Mouse (Mus musculus): ENCODE measurements around the gene 4921504E06Rik. TPM values are rescaled to one million over a fixed set of nuclear protein-coding genes. Genes with fewer than 3 reads are reported as not detected.
A peak's percentile ranks its signal among the peaks of the same experiment; 100 is the strongest.

4921504E06Rik gene
- polyA plus RNA-seq, 1 experiment from 2014 or later: not detected

DNA sequence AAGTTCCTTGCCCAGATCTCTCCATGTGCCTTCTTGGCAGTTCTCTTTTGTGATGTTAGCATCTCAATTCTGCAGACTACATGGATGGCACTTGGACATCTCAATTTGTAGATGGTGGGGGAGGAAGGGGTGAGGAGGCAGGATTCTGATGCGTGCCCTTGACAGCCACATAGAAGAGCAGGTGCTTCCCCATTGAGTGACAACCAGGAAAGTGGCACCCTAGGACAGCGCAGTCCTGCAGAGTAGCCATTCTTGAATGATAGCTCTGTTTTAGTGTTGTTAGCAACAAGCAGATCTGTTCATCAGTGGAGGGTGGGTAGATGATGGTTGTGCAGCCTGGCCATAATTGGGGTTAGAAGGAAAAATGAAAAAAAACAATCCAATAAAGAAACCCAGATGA lies 33.1 kb downstream of the 4921504E06Rik start:
- Histone ChIP-seq H3K9ac (ENCODE audit: low read depth, low read length) (no peak overlapping the region), H3K27ac (ENCODE audit: low read depth, low read length) (no peak overlapping the region), H3K4me2 (replicated peaks; ENCODE audit: low read depth, low read length) (no peak overlapping the region), H3K4me1 (ENCODE audit: control insufficient read depth, insufficient read depth, low read length) (no peaks in the 10 kb centered on the region), H3K27me3 (ENCODE audit: control insufficient read depth, insufficient read depth, low read length) (no peaks in the 10 kb centered on the region), H3K36me3 (ENCODE audit: control insufficient read depth, insufficient read depth, low read length) (no peaks in the 10 kb centered on the region), H3K9me3 (ENCODE audit: control insufficient read depth, low read length) (no peaks in the 10 kb centered on the region), H3K4me3 (ENCODE audit: low read length) (no peak overlapping the region)
- 89% methylated on average over 2 of the region's 2 CpGs for WGBS
- ATAC-seq (ENCODE audit: low FRiP score, low TSS enrichment): no peak

DNA sequence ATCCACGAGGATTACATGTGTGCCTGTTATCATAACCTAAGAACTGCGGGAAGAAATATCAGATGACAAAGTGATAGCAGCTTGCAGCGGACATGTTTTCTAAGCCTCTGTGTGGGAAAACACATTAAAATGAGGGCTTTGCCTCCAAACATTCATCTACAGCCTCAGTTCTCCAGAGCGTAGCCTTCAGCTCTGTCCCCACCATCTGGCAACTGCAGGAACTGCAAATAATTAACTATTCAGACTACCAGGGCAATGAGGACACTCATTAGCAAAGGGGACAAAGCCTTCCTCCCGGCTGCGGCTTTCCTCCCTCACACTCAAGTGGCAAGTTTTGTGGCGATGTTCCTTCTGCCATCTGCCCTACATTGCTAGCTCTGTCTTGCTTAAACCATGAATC lies 33.9 kb downstream of the 4921504E06Rik start:
- H3K9ac ChIP-seq (ENCODE audit: low read depth, low read length): no peak overlapping the region
- 2% methylated on average over 7 of the region's 7 CpGs for WGBS
- no peak overlapping the region for H3K4me2 ChIP-seq (replicated peaks; ENCODE audit: low read depth, low read length)
- peak; percentile 91; the same call in 1 of the 2 replicates for ATAC-seq (ENCODE audit: low FRiP score, low TSS enrichment)
- no peaks in the 10 kb centered on the region for H3K27me3 ChIP-seq (ENCODE audit: control insufficient read depth, insufficient read depth, low read length)
- no peaks in the 10 kb centered on the region for H3K4me1 ChIP-seq (ENCODE audit: control insufficient read depth, insufficient read depth, low read length)
- no peak overlapping the region for H3K4me3 ChIP-seq (ENCODE audit: low read length)
- no peak overlapping the region for H3K27ac ChIP-seq (ENCODE audit: low read depth, low read length)
- H3K36me3 ChIP-seq (ENCODE audit: control insufficient read depth, insufficient read depth, low read length): no peaks in the 10 kb centered on the region
- H3K9me3 ChIP-seq (ENCODE audit: control insufficient read depth, low read length): no peaks in the 10 kb centered on the region

DNA sequence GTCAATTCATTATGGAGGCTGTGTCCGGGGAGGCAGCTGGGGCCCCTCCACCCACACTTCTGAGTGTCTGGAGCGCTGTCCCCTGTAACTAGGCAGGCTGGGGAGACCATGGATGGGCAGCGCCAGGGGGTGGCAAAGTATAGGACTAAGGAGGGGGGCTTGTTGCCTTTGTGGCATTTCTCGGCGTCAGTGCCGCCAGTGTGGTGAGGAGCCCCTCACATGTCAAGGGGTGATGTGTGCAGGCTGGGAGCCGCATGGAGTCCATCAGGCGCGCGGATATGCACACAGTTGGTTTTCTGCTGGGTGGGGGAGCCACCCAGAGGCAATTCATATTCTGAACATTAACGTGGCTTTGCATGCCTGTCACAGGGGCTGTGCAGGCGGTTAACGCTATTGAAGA lies 35.8 kb downstream of the 4921504E06Rik start:
- Histone ChIP-seq H3K36me3 (ENCODE audit: control insufficient read depth, insufficient read depth, low read length) (no peaks in the 10 kb centered on the region), H3K9ac (ENCODE audit: low read depth, low read length) (no peak overlapping the region), H3K9me3 (ENCODE audit: control insufficient read depth, low read length) (no peaks in the 10 kb centered on the region), H3K27ac (ENCODE audit: low read depth, low read length) (no peak overlapping the region), H3K27me3 (ENCODE audit: control insufficient read depth, insufficient read depth, low read length) (no peaks in the 10 kb centered on the region), H3K4me2 (replicated peaks; ENCODE audit: low read depth, low read length) (no peak overlapping the region), H3K4me1 (ENCODE audit: control insufficient read depth, insufficient read depth, low read length) (no peaks in the 10 kb centered on the region), H3K4me3 (ENCODE audit: low read length) (no peak overlapping the region)
- 59% methylated on average over 13 of the region's 13 CpGs for WGBS
- ATAC-seq (ENCODE audit: low FRiP score, low TSS enrichment): no peak

DNA sequence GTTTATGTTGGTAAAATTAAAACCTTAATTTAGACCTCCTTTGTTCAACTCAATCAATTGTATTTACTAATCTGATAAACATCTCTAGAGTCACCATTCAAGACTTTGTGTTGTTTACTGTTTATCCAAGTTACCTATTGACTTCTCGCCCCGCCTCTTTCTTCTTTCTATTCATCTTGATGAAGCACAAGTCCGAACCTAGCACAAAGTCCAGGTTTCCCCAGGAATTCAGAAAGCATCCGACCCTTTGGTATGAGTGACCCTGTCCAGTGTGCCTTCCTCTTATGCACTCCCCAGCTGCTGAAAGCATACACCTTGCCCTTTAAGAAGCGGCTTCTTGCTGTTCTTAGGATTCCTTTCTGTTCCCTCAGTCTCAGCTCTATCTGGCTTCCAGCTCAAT lies 41.3 kb downstream of the 4921504E06Rik start:
- no peaks in the 10 kb centered on the region for H3K27me3 ChIP-seq (ENCODE audit: control insufficient read depth, insufficient read depth, low read length)
- no peak overlapping the region for H3K9ac ChIP-seq (ENCODE audit: low read depth, low read length)
- no peaks in the 10 kb centered on the region for H3K9me3 ChIP-seq (ENCODE audit: control insufficient read depth, low read length)
- no peak overlapping the region for H3K27ac ChIP-seq (ENCODE audit: low read depth, low read length)
- 82% methylated on average over 5 of the region's 5 CpGs for WGBS
- no peaks in the 10 kb centered on the region for H3K4me1 ChIP-seq (ENCODE audit: control insufficient read depth, insufficient read depth, low read length)
- no peak for ATAC-seq (ENCODE audit: low FRiP score, low TSS enrichment)
- H3K4me3 ChIP-seq (ENCODE audit: low read length): no peak overlapping the region
- H3K4me2 ChIP-seq (replicated peaks; ENCODE audit: low read depth, low read length): no peak overlapping the region
- H3K36me3 ChIP-seq (ENCODE audit: control insufficient read depth, insufficient read depth, low read length): no peaks in the 10 kb centered on the region

DNA sequence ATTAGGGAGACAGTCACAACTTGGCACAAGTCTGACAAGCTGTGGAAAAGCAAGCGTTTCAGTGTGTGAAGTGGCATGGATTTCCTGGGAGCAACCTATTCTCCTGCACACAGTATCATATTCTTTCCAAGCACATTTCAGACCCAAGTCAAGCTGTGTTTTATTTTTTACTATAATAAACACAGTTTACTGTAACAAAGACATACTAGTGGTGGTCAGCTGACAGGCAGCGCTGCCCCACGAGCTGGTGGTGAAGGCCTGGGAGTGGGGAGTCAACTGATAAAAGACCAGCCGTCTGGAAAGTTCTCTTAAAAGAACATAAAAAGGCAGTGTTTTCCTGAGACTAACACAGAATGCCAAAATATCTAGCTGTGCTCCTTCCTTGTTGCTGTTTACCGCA lies 42.7 kb downstream of the 4921504E06Rik start:
- 59% methylated on average over 5 of the region's 5 CpGs for WGBS
- no peak overlapping the region for H3K27ac ChIP-seq (ENCODE audit: low read depth, low read length)
- no peak overlapping the region for H3K9ac ChIP-seq (ENCODE audit: low read depth, low read length)
- no peak for ATAC-seq (ENCODE audit: low FRiP score, low TSS enrichment)
- no peaks in the 10 kb centered on the region for H3K4me1 ChIP-seq (ENCODE audit: control insufficient read depth, insufficient read depth, low read length)
- no peaks in the 10 kb centered on the region for H3K9me3 ChIP-seq (ENCODE audit: control insufficient read depth, low read length)
- H3K4me3 ChIP-seq (ENCODE audit: low read length): no peak overlapping the region
- no peaks in the 10 kb centered on the region for H3K27me3 ChIP-seq (ENCODE audit: control insufficient read depth, insufficient read depth, low read length)
- H3K36me3 ChIP-seq (ENCODE audit: control insufficient read depth, insufficient read depth, low read length): no peaks in the 10 kb centered on the region
- H3K4me2 ChIP-seq (replicated peaks; ENCODE audit: low read depth, low read length): no peak overlapping the region

DNA sequence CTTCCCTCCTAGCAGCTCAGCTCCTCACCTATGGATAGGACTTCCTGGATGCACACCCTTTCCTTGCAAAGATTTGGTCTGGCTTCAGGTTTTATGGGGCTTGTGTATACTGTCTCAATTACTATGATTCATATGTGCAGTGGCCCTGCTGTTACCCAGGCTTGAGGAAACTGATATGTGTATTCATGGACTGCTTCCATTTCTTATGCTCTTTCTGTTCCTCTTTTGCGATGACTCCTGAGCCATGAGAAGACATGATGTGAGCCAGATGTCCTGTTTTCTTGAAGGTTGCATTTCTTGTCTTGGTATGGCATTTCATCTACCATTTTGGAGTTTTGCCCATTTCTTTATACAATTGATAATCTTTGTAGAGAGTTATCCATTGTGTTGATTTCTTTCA lies 48.0 kb downstream of the 4921504E06Rik start:
- Histone ChIP-seq H3K36me3 (ENCODE audit: control insufficient read depth, insufficient read depth, low read length) (no peaks in the 10 kb centered on the region), H3K4me3 (ENCODE audit: low read length) (no peak overlapping the region), H3K4me1 (ENCODE audit: control insufficient read depth, insufficient read depth, low read length) (no peaks in the 10 kb centered on the region), H3K27me3 (ENCODE audit: control insufficient read depth, insufficient read depth, low read length) (no peaks in the 10 kb centered on the region), H3K27ac (ENCODE audit: low read depth, low read length) (no peak overlapping the region), H3K4me2 (replicated peaks; ENCODE audit: low read depth, low read length) (no peak overlapping the region), H3K9ac (ENCODE audit: low read depth, low read length) (no peak overlapping the region), H3K9me3 (ENCODE audit: control insufficient read depth, low read length) (no peaks in the 10 kb centered on the region)
- 78% methylated on average over 1 of the region's 1 CpGs for WGBS
- no peak for ATAC-seq (ENCODE audit: low FRiP score, low TSS enrichment)

DNA sequence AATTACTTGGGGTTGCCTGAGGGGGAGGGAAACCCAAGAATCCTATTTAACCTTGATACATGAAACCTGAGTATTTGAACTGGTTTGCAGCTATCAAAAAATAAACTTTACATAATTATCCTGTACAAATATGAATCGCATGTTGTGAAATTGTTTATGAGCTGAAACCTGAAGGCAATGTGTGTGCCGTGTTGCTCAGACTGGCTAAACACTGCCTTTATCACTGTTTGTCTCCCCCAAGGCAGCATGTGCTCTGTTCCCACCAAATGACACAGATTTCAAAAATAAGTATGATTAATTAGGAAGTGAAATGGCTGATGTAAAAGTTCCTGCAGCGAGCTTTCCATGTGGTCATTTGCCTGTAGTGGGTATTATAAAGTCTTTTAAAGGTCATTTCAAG lies 63.5 kb downstream of the 4921504E06Rik start:
- Histone ChIP-seq H3K9me3 (ENCODE audit: control insufficient read depth, low read length) (no peaks in the 10 kb centered on the region), H3K27ac (ENCODE audit: low read depth, low read length) (no peak overlapping the region), H3K4me1 (ENCODE audit: control insufficient read depth, insufficient read depth, low read length) (no peaks in the 10 kb centered on the region), H3K36me3 (ENCODE audit: control insufficient read depth, insufficient read depth, low read length) (no peaks in the 10 kb centered on the region), H3K27me3 (ENCODE audit: control insufficient read depth, insufficient read depth, low read length) (no peaks in the 10 kb centered on the region), H3K9ac (ENCODE audit: low read depth, low read length) (no peak overlapping the region), H3K4me3 (ENCODE audit: low read length) (no peak overlapping the region), H3K4me2 (replicated peaks; ENCODE audit: low read depth, low read length) (no peak overlapping the region)
- no peak for ATAC-seq (ENCODE audit: low FRiP score, low TSS enrichment)
- 80% methylated on average over 3 of the region's 3 CpGs for WGBS

DNA sequence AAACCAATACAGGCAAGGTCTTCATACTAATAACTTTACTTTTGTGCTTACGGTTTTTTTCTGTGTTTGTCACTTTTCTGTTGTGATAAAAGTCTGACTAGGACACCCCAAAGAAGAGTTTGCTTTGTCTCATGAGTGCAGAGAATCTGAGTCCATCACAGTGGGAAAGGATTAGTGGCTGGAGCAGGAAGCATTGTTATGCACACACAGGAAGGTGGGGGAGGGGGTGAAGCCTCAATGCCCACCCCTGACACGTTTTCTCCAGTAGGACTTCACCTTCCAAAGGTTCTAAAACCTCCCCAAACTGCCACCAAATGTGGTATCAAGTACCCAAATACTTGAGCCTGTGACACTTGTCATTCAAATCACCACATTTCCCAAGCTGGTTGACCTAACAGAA lies 91.8 kb downstream of the 4921504E06Rik start:
- 39% methylated on average over 2 of the region's 2 CpGs for WGBS
- no peak overlapping the region for H3K9ac ChIP-seq (ENCODE audit: low read depth, low read length)
- no peak for ATAC-seq (ENCODE audit: low FRiP score, low TSS enrichment)

DNA sequence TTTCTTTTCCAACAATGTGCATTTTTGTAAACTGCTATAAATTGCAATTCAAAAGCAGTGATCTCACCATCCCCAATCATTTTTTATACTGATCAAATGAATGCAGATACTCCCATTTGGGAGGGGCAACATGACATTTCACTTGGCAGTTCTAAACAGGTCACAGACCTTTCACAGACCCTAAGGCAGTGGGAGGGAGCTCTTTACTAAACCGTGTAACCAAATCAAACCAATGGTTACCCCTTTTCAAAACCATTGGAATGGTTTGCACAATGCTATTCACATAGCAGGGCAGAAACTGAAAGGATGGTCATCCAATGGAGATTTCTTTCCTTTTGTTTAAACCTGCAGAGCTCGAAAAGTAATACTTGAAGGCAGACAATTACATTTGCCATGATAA lies 94.9 kb downstream of the 4921504E06Rik start:
- H3K4me2 ChIP-seq (replicated peaks; ENCODE audit: low read depth, low read length): no peak overlapping the region
- no peak for ATAC-seq (ENCODE audit: low FRiP score, low TSS enrichment)
- H3K4me1 ChIP-seq (ENCODE audit: control insufficient read depth, insufficient read depth, low read length): no peaks in the 10 kb centered on the region
- 59% methylated on average over 2 of the region's 2 CpGs for WGBS
- peaks cover 54% of the 10 kb centered on the region for H3K27me3 ChIP-seq (ENCODE audit: control insufficient read depth, insufficient read depth, low read length)
- H3K9ac ChIP-seq (ENCODE audit: low read depth, low read length): no peak overlapping the region
- no peaks in the 10 kb centered on the region for H3K36me3 ChIP-seq (ENCODE audit: control insufficient read depth, insufficient read depth, low read length)
- no peak overlapping the region for H3K27ac ChIP-seq (ENCODE audit: low read depth, low read length)
- H3K4me3 ChIP-seq (ENCODE audit: low read length): no peak overlapping the region
- H3K9me3 ChIP-seq (ENCODE audit: control insufficient read depth, low read length): no peaks in the 10 kb centered on the region

More for the DNA sequence above, 91.8 kb downstream of the 4921504E06Rik start:
- Histone ChIP-seq H3K9me3 (ENCODE audit: control insufficient read depth, low read length) (no peaks in the 10 kb centered on the region), H3K4me1 (ENCODE audit: control insufficient read depth, insufficient read depth, low read length) (no peaks in the 10 kb centered on the region), H3K27me3 (ENCODE audit: control insufficient read depth, insufficient read depth, low read length) (peaks cover 23% of the 10 kb centered on the region), H3K36me3 (ENCODE audit: control insufficient read depth, insufficient read depth, low read length) (no peaks in the 10 kb centered on the region), H3K4me2 (replicated peaks; ENCODE audit: low read depth, low read length) (no peak overlapping the region), H3K4me3 (ENCODE audit: low read length) (no peak overlapping the region), H3K27ac (ENCODE audit: low read depth, low read length) (no peak overlapping the region)
